Mouse (Mus musculus) liver, embryonic 14.5 days (tissue): Measurements from ENCODE around the gene B3gat3.

Experiments used
- CTCF ChIP-seq: IDR thresholded peaks from 2 replicates; pipeline ENCODE4 v1.5.1; 2016; ENCODE audit warnings: antibody characterized with exemption, low read depth, control low read depth
- EP300 ChIP-seq: IDR thresholded peaks from 2 replicates; pipeline ENCODE4 v1.6.1; 2016; ENCODE audit warnings: antibody characterized with exemption, low read depth

- TF ChIP-seq CTCF = no peak
- TF ChIP-seq EP300 = no peak
Measured at GRCm38 (mm10) chr19:8919684-8920072, 496 bp upstream of the B3gat3 start.
